Mouse (Mus musculus) intestine, embryonic 16.5 days (tissue): ENCODE measurements around the gene Tpm3-rs7. TPM values are rescaled to one million over a fixed set of nuclear protein-coding genes. Genes with fewer than 3 reads are reported as not detected.
"Not testable (repeated sequence)": the region's sequence is repeated elsewhere in the genome, so short reads cannot be mapped to it uniquely, and the experiment has no call there.

Source experiments
- ATAC-seq: fragments of 200-750 bp; cut with Nextera tagmentation; 2 replicates; pipeline ENCODE4 v1.8.0; 2017; ENCODE audit warnings: moderate TSS enrichment, moderate library complexity
- H3K27ac ChIP-seq: fragments of 300-500 bp; sonication (generic); 2 replicates; pipeline ENCODE4 v1.5.1; 2014; ENCODE audit warnings: mild to moderate bottlenecking, low read length
- H3K27me3 ChIP-seq: fragments of 300-500 bp; sonication (generic); replicated peaks from 2 replicates; pipeline ENCODE4 v1.6.1; 2014; ENCODE audit warnings: low read length, control low read depth, mixed read lengths; ENCODE audit not compliant: control insufficient read depth, insufficient read depth
- H3K36me3 ChIP-seq: fragments of 300-500 bp; sonication (generic); 2 replicates; pipeline ENCODE4 v1.6.1; 2014; ENCODE audit warnings: low read length, control low read depth; ENCODE audit not compliant: control insufficient read depth, insufficient read depth
- H3K4me1 ChIP-seq: fragments of 300-500 bp; sonication (generic); 2 replicates; pipeline ENCODE4 v1.6.1; 2014; ENCODE audit warnings: low read length, control low read depth, mixed read lengths; ENCODE audit not compliant: control insufficient read depth, insufficient read depth
- H3K4me2 ChIP-seq: fragments of 300-500 bp; sonication (generic); 2 replicates; pipeline ENCODE4 v1.6.1; 2014; ENCODE audit warnings: low read depth, low read length, control low read depth
- H3K4me3 ChIP-seq: fragments of 300-500 bp; sonication (generic); 2 replicates; pipeline ENCODE4 v1.5.1; 2014; ENCODE audit warnings: mild to moderate bottlenecking, low read length
- H3K9ac ChIP-seq: fragments of 300-500 bp; sonication (generic); 2 replicates; pipeline ENCODE4 v1.6.1; 2014; ENCODE audit warnings: low read depth, low read length
- H3K9me3 ChIP-seq: fragments of 300-500 bp; sonication (generic); 2 replicates; pipeline ENCODE4 v1.6.1; 2016; ENCODE audit warnings: low read length, control low read depth; ENCODE audit not compliant: control insufficient read depth
- WGBS: fragments of 180-500 bp; shearing (Covaris S2); extraction: QIAGEN DNeasy Blood & Tissue Kit; methylation state at CpG from one replicate; pipeline ENCODE4 v1.1.7; 2014; 5-methylcytosine and 5-hydroxymethylcytosine counted together
- polyA plus RNA-seq: library from polyadenylated mRNA; unstranded; fragments of >200 nt; fragmentation: Nextera tagmentation; extraction: Ambion mirVana; gene quantifications from 2 replicates; pipeline ENCODE4 v1.2.1, GENCODE M21; 2015

Gene Tpm3-rs7
- 5.1 and 6.5 TPM in 2 replicates for polyA plus RNA-seq

DNA sequence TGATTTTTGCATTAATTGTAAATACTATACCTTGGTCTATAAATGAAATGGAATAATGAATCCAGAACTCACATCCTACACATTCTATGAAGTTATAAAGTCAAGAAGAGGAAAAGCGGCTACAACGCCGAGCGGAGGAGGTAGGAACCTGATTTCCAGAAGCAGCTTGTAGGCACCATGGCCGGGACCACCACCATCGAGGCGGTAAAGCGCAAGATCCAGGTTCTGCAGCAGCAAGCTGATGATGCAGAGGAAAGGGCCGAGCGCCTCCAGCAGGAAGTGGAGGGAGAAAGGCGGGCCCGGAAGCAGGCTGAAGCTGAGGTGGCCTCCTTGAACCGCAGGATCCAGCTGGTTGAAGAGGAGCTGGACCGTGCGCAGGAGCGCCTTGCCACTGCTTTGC lies at the start of gene Tpm3-rs7:
Tpm3-rs7 (plus strand) TSS at position 110 of the 400 bp plus-strand sequence.
- not testable (repeated sequence) for H3K4me3 ChIP-seq, H3K9me3 ChIP-seq, ATAC-seq, H3K27me3 ChIP-seq, H3K9ac ChIP-seq, H3K27ac ChIP-seq, H3K4me2 ChIP-seq, H3K36me3 ChIP-seq, H3K4me1 ChIP-seq
- WGBS, result 95% methylated on average over 16 of the region's 16 CpGs

- 74% methylated on average over 1 of the region's 1 CpGs for WGBS
- no peak for ATAC-seq
Measured at GRCm38 (mm10) chr14:113317023-113317422, 2.6 kb downstream of the Tpm3-rs7 start.

DNA sequence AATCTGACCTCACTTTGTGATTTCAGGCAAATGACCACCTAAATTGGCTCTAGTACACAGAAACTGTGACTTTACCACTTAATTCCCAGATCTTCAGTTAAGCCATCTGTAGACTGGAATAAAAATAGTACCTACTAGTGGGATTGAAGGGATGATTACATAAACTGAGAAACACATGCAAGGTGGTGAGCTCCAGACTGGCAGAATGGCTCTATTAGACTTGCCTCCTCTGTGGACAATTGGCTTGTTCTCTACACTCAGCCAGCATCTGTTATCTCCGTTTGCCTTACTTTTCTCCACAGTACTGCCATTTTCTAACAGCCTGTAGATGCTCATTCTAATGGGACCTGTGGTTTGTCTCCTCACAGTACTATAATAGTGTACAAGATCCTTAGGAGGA lies 49.0 kb downstream of the Tpm3-rs7 start:
- ATAC-seq, result no peak
- no peak overlapping the region for H3K9ac ChIP-seq
- H3K4me1 ChIP-seq, result no peaks in the 10 kb centered on the region
- no peaks in the 10 kb centered on the region; the same call in 1 of the 2 replicates for H3K9me3 ChIP-seq
- no peak overlapping the region for H3K4me2 ChIP-seq
- H3K27me3 ChIP-seq, result no peaks in the 10 kb centered on the region
- no peak overlapping the region for H3K27ac ChIP-seq
- no peak overlapping the region for H3K4me3 ChIP-seq
- WGBS, result 81% methylated on average over 1 of the region's 1 CpGs
- H3K36me3 ChIP-seq, result no peaks in the 10 kb centered on the region

More at GRCm38 (mm10) chr14:113317023-113317422, 2.6 kb downstream of the Tpm3-rs7 start:
- no peaks in the 10 kb centered on the region for H3K36me3 ChIP-seq
- H3K9ac ChIP-seq, result no peak overlapping the region
- H3K9me3 ChIP-seq, result no peaks in the 10 kb centered on the region
- no peaks in the 10 kb centered on the region for H3K27me3 ChIP-seq
- no peak overlapping the region for H3K4me3 ChIP-seq
- H3K4me1 ChIP-seq, result no peaks in the 10 kb centered on the region
- H3K27ac ChIP-seq, result no peak overlapping the region
- no peak overlapping the region for H3K4me2 ChIP-seq
